Mouse (Mus musculus): Measurements from ENCODE around the gene Cdc37l1. TPM values are rescaled to one million over a fixed set of nuclear protein-coding genes. Genes with fewer than 3 reads are reported as not detected.
A peak's percentile ranks its signal among the peaks of the same experiment; 100 is the strongest.

The Cdc37l1 gene
- polyA plus RNA-seq (2012; rRNA removed), result 44.0 and 46.5 TPM in 2 replicates

DNA sequence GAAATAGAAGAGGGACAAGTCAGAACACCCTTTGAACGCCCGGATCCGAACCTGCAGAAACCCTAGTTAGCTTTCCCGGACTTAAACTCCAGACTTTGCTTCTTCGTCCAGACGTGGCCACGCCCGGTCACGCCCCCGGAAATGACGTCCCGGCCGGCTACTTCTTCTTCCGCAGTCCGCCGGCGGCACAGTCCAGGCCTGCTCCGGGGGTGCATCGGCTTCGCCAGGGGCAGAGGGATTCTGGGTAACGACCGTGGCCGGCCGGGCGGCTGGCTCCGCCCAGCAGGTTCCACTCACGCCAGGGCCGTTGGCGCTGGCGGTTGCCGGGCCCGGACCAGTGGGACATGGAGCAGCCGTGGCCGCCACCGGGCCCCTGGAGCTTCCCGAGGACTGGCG is at the start of gene Cdc37l1:
TSS of gene Cdc37l1 (plus strand) at position 159 of the 396 bp plus-strand sequence.
- DNase-seq (ENCODE audit: low read depth), result peak; percentile 98
- no peak for TF ChIP-seq CTCF (IDR thresholded peaks at IDR 0.05; ENCODE audit: borderline replicate concordance, extremely low read depth, insufficient read depth, insufficient read length)
- TF ChIP-seq POLR2A (IDR thresholded peaks at IDR 0.05; ENCODE audit: borderline replicate concordance, extremely low read depth, insufficient read depth, insufficient read length, poor library complexity, severe bottlenecking), result peak; percentile 79

DNA sequence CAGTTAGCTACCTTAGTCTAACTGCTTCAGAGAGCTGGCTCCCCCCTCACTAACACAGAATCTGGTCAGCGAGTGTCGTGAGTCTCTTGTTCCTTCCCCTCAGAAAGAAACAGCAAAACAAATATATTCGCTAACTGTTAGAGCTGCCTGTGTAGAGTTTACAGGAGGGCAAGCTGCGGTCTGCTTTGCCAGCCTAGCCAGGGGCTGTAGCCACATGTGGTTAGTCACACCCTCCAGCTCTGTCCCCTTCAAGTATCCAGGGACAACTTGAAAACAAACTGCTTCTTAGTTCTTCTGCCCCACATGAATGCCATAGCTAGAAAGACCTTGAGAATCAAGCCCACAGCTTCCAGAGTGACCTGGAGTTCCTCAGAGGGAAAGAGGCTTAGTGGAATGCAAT is 48.9 kb upstream of the Cdc37l1 start:
- DNase-seq (ENCODE audit: low read depth), result no peak
- TF ChIP-seq POLR2A (IDR thresholded peaks at IDR 0.05; ENCODE audit: borderline replicate concordance, extremely low read depth, insufficient read depth, insufficient read length, poor library complexity, severe bottlenecking) (no peak), CTCF (IDR thresholded peaks at IDR 0.05; ENCODE audit: borderline replicate concordance, extremely low read depth, insufficient read depth, insufficient read length) (no peak)

DNA sequence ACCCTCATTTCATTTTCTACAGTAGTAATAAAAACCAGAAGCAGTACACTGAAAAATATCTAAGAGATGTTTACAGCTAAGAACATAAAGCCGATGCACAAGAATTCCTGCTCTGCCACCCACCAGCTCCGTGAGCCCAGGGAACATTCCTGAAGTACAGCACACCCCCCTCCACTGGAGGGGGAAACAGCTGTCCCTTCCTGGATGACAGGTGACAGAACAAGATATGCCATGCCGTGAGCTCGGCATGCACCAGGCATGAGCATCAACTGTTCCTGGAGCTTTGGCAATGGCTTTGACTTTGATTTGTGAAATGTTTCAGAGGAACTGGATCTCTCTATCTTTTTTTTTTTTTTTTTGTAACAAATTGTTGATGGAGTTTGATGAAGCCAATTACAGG is 43.4 kb upstream of the Cdc37l1 start:
- DNase-seq (ENCODE audit: low read depth), result peak; percentile 10
- no peak for TF ChIP-seq CTCF (IDR thresholded peaks at IDR 0.05; ENCODE audit: borderline replicate concordance, extremely low read depth, insufficient read depth, insufficient read length)
- TF ChIP-seq POLR2A (IDR thresholded peaks at IDR 0.05; ENCODE audit: borderline replicate concordance, extremely low read depth, insufficient read depth, insufficient read length, poor library complexity, severe bottlenecking), result no peak

DNA sequence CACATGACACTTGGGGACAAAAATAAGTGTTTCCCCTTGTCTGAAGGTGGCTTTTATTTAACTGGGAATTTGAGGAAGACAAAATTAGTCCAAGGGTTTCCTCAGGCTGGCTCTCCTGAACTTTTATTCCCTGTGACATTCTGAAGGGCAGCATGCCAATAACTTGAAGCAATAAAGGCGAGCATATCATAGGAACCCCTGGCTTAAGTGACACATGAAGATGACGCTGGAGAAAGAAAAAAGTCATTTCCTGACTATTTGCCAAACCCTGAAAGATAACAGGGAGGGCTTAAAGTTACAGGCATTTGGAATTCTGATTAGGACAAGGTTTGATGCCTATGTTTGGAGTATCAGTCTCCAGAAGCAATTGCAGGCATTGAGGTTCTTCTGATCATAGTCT is 42.8 kb upstream of the Cdc37l1 start:
- no peak for TF ChIP-seq POLR2A (IDR thresholded peaks at IDR 0.05; ENCODE audit: borderline replicate concordance, extremely low read depth, insufficient read depth, insufficient read length, poor library complexity, severe bottlenecking)
- TF ChIP-seq CTCF (IDR thresholded peaks at IDR 0.05; ENCODE audit: borderline replicate concordance, extremely low read depth, insufficient read depth, insufficient read length), result no peak
- no peak for DNase-seq (ENCODE audit: low read depth)

DNA sequence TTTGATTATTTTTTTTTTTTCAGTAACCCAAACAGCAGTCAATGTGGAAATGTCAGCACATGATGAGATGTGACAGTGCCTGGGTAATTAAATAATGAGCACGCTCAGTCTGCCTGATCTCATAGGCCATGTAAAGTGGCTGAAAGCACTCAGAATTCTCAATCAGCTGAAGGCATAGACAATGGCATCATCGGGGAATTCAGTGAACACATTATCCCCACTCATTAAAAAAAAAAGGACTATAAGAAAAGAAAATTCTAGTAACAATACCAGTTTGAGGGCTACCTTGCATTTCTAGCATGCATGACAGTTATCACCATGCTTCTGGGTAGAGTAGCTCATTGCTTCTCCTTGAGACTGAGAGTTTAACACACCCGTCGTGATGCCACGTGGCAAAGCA is 38.9 kb upstream of the Cdc37l1 start:
- TF ChIP-seq POLR2A (IDR thresholded peaks at IDR 0.05; ENCODE audit: borderline replicate concordance, extremely low read depth, insufficient read depth, insufficient read length, poor library complexity, severe bottlenecking), result no peak
- TF ChIP-seq CTCF (IDR thresholded peaks at IDR 0.05; ENCODE audit: borderline replicate concordance, extremely low read depth, insufficient read depth, insufficient read length), result no peak
- peak; percentile 38 for DNase-seq (ENCODE audit: low read depth)

DNA sequence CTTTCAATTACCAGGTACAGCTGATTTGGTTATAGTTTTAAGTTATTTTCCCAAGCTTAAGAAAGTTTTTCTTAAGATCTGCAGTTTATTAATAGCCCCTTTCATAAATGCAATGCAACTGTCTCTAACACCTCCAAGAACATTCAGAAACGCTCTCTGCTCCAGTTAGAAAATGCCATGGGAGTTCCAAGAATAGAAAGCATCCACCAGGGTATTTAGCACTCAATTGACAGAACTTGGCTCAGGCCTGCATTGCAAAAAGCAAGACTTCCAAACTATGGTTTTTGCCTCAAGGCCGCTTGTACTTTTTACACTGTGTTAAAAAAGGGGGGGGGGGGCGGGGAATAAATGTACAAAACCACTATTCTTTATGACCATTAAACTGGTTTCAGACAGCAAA is 27.0 kb upstream of the Cdc37l1 start:
- peak; percentile 51 for DNase-seq (ENCODE audit: low read depth)
- TF ChIP-seq POLR2A (IDR thresholded peaks at IDR 0.05; ENCODE audit: borderline replicate concordance, extremely low read depth, insufficient read depth, insufficient read length, poor library complexity, severe bottlenecking) (no peak), CTCF (IDR thresholded peaks at IDR 0.05; ENCODE audit: borderline replicate concordance, extremely low read depth, insufficient read depth, insufficient read length) (no peak)

DNA sequence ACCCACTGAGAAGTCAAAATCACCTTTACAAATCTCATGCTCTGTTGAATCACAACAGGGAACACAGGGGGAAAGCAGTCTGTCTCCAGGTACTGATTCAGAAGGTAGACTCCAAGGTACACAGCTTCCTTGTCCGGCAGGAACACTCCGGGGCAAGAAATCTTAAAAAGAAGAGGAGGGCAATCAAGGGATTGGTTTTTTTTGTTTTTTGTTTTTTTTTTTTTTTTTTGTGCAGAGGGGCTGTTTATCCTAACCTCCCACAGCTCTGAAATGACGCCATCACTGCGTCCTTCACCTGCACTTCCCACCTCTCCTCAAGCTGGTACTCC is 26.7 kb upstream of the Cdc37l1 start:
- TF ChIP-seq POLR2A (IDR thresholded peaks at IDR 0.05; ENCODE audit: borderline replicate concordance, extremely low read depth, insufficient read depth, insufficient read length, poor library complexity, severe bottlenecking), result no peak
- no peak for TF ChIP-seq CTCF (IDR thresholded peaks at IDR 0.05; ENCODE audit: borderline replicate concordance, extremely low read depth, insufficient read depth, insufficient read length)
- peak; percentile 9 for DNase-seq (ENCODE audit: low read depth)

DNA sequence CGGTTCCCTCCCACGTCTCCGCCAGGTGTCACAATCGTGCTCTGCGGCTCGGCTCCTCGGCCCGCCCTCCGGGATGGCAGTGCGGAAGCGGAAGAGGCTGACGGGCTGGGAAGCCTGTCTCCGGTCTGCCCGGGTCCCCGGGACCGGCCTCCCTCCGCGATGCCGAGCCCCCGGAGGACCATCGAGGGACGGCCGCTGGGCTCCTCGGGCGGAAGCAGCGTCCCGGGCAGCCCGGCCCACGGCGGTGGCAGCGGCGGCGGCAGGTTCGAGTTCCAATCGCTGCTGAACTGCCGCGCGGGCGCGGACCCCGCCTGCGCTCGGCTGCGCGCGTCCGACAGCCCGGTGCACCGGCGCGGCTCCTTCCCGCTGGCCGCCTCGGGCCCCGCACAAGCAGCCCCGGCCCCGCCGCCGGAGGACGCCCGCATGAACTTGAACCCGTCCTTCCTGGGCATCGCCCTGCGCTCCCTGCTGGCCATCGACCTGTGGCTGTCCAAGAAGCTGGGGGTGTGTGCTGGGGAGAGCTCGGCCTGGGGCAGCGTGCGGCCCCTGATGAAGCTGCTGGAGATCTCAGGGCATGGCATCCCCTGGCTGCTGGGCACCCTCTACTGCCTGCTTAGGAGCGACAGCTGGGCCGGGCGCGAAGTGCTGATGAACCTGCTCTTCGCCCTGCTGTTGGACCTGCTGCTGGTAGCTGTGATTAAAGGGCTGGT is 26.2 kb upstream of the Cdc37l1 start, which contains the start of gene Plpp6:
TSS of gene Plpp6 (plus strand) at position 112 of the 710 bp plus-strand sequence.
- DNase-seq (ENCODE audit: low read depth), result peak; percentile 89
- TF ChIP-seq CTCF (IDR thresholded peaks at IDR 0.05; ENCODE audit: borderline replicate concordance, extremely low read depth, insufficient read depth, insufficient read length) (peak; percentile 53; the same call in 1 of the 2 replicates), POLR2A (IDR thresholded peaks at IDR 0.05; ENCODE audit: borderline replicate concordance, extremely low read depth, insufficient read depth, insufficient read length, poor library complexity, severe bottlenecking) (peak; percentile 63; the same call in 1 of the 2 replicates)

DNA sequence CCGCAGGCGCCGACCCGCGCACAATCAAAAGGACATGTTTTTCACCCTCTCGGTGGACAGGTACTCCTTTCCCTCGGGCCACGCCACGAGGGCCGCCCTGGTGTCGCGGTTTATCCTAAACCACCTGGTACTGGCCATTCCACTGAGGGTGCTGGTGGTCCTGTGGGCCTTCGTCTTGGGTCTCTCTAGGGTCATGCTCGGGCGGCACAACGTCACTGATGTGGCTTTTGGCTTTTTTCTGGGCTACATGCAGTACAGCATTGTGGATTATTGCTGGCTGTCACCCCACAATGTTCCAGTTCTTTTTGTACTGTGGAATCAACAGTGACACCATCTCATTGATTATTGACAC is 25.6 kb upstream of the Cdc37l1 start:
- TF ChIP-seq POLR2A (IDR thresholded peaks at IDR 0.05; ENCODE audit: borderline replicate concordance, extremely low read depth, insufficient read depth, insufficient read length, poor library complexity, severe bottlenecking), result no peak
- no peak for TF ChIP-seq CTCF (IDR thresholded peaks at IDR 0.05; ENCODE audit: borderline replicate concordance, extremely low read depth, insufficient read depth, insufficient read length)
- DNase-seq (ENCODE audit: low read depth), result peak; percentile 8

DNA sequence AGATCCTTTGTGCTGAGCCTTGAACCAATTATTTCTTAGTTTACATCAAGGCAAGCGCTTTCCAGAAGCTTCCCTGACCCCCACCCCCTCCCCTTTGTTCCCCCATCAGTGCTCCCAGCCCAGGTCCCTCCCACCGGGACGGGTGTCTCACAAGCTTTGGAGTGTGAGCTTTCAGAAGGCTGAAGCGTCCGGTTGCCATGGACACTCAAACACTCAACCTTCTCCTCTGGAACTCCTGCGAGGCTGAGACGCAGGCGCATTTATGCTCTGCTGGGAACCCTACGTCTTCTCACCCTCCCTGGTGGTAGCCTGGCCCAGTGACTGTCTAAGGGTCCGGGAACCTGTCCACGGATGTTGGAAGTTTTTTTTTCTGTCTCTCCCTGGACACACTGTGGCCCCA is 22.5 kb upstream of the Cdc37l1 start, which contains the start of gene 4430402I18Rik:
TSS of gene 4430402I18Rik (minus strand) at position 149 of the 400 bp plus-strand sequence.
- DNase-seq (ENCODE audit: low read depth), result peak; percentile 79
- no peak for TF ChIP-seq CTCF (IDR thresholded peaks at IDR 0.05; ENCODE audit: borderline replicate concordance, extremely low read depth, insufficient read depth, insufficient read length)
- no peak for TF ChIP-seq POLR2A (IDR thresholded peaks at IDR 0.05; ENCODE audit: borderline replicate concordance, extremely low read depth, insufficient read depth, insufficient read length, poor library complexity, severe bottlenecking)

DNA sequence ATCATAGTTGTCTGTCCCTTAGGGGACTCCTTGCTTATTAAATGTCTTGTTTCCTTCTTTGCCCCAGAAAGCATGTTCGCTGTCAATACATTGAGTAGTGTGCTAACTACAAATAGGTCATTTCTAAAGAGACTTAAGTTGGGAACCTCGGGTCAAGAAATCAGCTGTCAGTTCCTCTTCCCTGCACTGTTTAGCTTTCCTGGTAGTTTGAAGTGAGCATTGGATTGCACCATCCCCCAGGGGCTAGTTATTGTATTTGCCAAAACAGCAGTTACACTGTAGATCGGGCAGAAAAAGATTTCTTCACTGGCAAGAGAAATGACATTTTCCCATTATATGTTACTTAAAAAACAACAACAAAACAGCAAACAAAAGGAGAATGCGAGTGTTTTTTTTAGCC is 22.0 kb upstream of the Cdc37l1 start:
- no peak for DNase-seq (ENCODE audit: low read depth)
- no peak for TF ChIP-seq CTCF (IDR thresholded peaks at IDR 0.05; ENCODE audit: borderline replicate concordance, extremely low read depth, insufficient read depth, insufficient read length)
- no peak for TF ChIP-seq POLR2A (IDR thresholded peaks at IDR 0.05; ENCODE audit: borderline replicate concordance, extremely low read depth, insufficient read depth, insufficient read length, poor library complexity, severe bottlenecking)

DNA sequence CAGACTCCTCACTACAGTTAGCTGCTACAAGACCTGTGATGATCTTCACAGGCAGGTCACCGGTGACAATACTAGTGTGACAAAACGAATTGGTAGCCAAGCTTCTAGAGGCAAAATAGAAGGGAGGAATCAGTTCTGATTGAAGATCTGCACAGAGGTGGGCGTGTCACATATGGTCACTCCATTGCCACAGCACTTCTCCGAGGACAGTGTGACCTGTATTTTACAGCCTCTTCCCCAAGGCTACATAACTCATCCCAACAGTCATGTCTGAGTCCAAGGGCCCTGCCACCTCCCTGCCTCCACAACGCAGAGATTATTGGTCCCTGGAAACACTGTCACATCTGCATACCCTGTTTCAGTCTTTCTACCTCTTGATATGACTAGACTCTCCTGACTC is 20.9 kb upstream of the Cdc37l1 start:
- TF ChIP-seq POLR2A (IDR thresholded peaks at IDR 0.05; ENCODE audit: borderline replicate concordance, extremely low read depth, insufficient read depth, insufficient read length, poor library complexity, severe bottlenecking), result no peak
- TF ChIP-seq CTCF (IDR thresholded peaks at IDR 0.05; ENCODE audit: borderline replicate concordance, extremely low read depth, insufficient read depth, insufficient read length), result no peak
- DNase-seq (ENCODE audit: low read depth), result no peak

Data from brain, embryonic 14.5 days (tissue).